Mouse (Mus musculus) liver, embryonic 14.5 days (tissue): ENCODE results near the gene Tox2. TPM values are rescaled to one million over a fixed set of nuclear protein-coding genes. Genes with fewer than 3 reads are reported as not detected.

Source experiments
- ATAC-seq: fragments of 200-750 bp; cut with Nextera tagmentation; 2 replicates; pipeline ENCODE4 v1.8.0; 2017; ENCODE audit warnings: moderate number of reproducible peaks, mild to moderate bottlenecking, moderate library complexity; ENCODE audit not compliant: insufficient read depth
- DNase-seq, 3 experiments: peaks; one replicate each; pipeline ENCODE4 v3.0.0-alpha.2; 2012 to 2013; ENCODE audit warnings: low read depth in 3 of 3, low spot score in 3 of 3
- H3K27ac ChIP-seq: fragments of 300-500 bp; sonication (generic); 2 replicates; pipeline ENCODE4 v1.5.1; 2014; ENCODE audit warnings: moderate library complexity, mild to moderate bottlenecking, control low read depth, inconsistent platforms
- H3K27me3 ChIP-seq: fragments of 300-500 bp; sonication (generic); 2 replicates; pipeline ENCODE4 v1.6.1; 2014; ENCODE audit warnings: mild to moderate bottlenecking, low read length, moderate library complexity; ENCODE audit not compliant: control insufficient read depth, insufficient read depth
- H3K36me3 ChIP-seq: fragments of 300-500 bp; sonication (generic); replicated peaks from 2 replicates; pipeline ENCODE4 v1.6.1; 2014; ENCODE audit warnings: low read depth; ENCODE audit not compliant: control insufficient read depth, insufficient read depth
- H3K4me1 ChIP-seq, 2 experiments: fragments of 200-500 bp in 1 of 2; fragments of 300-500 bp in 1 of 2; sonication (generic) in 1 of 2; replicated peaks; 2 replicates each; pipeline ENCODE4 v1.6.1; 2012 to 2014; ENCODE audit warnings: antibody characterized with exemption in 1 of 2, inconsistent platforms in 1 of 2, low read length in 1 of 2; ENCODE audit not compliant: control insufficient read depth in 2 of 2, insufficient read depth in 2 of 2
- H3K4me2 ChIP-seq: fragments of 300-500 bp; sonication (generic); 2 replicates; pipeline ENCODE4 v1.6.1; 2014; ENCODE audit warnings: low read depth, mild to moderate bottlenecking, control low read depth, moderate library complexity
- H3K4me3 ChIP-seq, 2 experiments: fragments of 200-500 bp in 1 of 2; fragments of 300-500 bp in 1 of 2; sonication (generic) in 1 of 2; 2 replicates each; pipeline ENCODE4 v1.5.1; 2012 to 2014; ENCODE audit warnings: low read depth in 2 of 2, low read length in 2 of 2, mild to moderate bottlenecking in 2 of 2, control low read depth in 1 of 2, inconsistent platforms in 1 of 2, moderate library complexity in 1 of 2; ENCODE audit not compliant: insufficient read depth in 1 of 2
- H3K9ac ChIP-seq: fragments of 300-500 bp; sonication (generic); replicated peaks from 2 replicates; pipeline ENCODE4 v1.6.1; 2014; ENCODE audit warnings: mild to moderate bottlenecking, control low read depth, moderate library complexity
- H3K9me3 ChIP-seq: fragments of 300-500 bp; sonication (generic); 2 replicates; pipeline ENCODE4 v1.6.1; 2016; ENCODE audit warnings: low read length, mixed read lengths; ENCODE audit not compliant: control insufficient read depth
- CTCF ChIP-seq: IDR thresholded peaks from 2 replicates; pipeline ENCODE4 v1.5.1; 2016; ENCODE audit warnings: antibody characterized with exemption, low read depth, control low read depth
- EP300 ChIP-seq: IDR thresholded peaks from 2 replicates; pipeline ENCODE4 v1.6.1; 2016; ENCODE audit warnings: antibody characterized with exemption, low read depth
- WGBS: fragments of 180-500 bp; shearing (Covaris S2); extraction: QIAGEN DNeasy Blood & Tissue Kit; methylation state at CpG from one replicate; pipeline ENCODE4 v1.1.7; 2014; ENCODE audit not compliant: insufficient replicate concordance; 5-methylcytosine and 5-hydroxymethylcytosine counted together
- polyA plus RNA-seq, 2 experiments: library from polyadenylated mRNA; depleted of rRNA in 1 of 2; stranded (reverse) in 1 of 2; unstranded in 1 of 2; fragments of >200 nt; fragmentation: Nextera tagmentation in 1 of 2; extraction: Ambion mirVana in 1 of 2; gene quantifications; 2 replicates each; pipeline versions ENCODE4 v1.2.1 to v1.2.3; 2012 to 2014

The Tox2 gene
- polyA plus RNA-seq, 2 experiments: 0.25 to 0.71 TPM

DNA sequence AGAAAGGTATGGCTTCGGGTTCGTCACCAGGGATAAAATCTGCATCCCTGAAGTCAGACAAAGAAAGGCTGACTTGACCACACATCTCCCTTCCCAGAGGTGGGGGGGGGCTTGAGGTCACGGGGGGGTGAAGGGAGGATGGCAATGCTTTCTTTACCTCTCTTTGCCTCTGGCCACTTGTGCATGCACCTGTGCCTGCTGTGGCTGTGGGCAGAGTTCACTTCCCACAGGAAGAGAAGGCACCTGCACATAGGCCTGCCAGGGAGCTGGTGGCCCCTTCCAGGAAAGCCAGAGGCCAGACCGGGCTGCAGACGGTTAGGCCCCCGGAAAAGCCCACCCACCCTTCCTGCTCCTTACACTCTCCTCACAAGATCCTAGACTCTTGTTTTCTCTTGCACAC is 128.5 kb downstream of the Tox2 start:
- ATAC-seq: no peak
- 57% methylated on average over 6 of the region's 6 CpGs for WGBS
- DNase-seq: no peak
- H3K9me3 ChIP-seq: no peaks in the 10 kb centered on the region
- no peaks in the 10 kb centered on the region for H3K36me3 ChIP-seq
- no peak overlapping the region for H3K27ac ChIP-seq
- no peak overlapping the region for H3K9ac ChIP-seq
- no peaks in the 10 kb centered on the region for H3K4me1 ChIP-seq
- H3K4me3 ChIP-seq: no peak overlapping the region
- no peaks in the 10 kb centered on the region for H3K27me3 ChIP-seq
- TF ChIP-seq CTCF (no peak), EP300 (no peak)
- H3K4me2 ChIP-seq: no peak overlapping the region

DNA sequence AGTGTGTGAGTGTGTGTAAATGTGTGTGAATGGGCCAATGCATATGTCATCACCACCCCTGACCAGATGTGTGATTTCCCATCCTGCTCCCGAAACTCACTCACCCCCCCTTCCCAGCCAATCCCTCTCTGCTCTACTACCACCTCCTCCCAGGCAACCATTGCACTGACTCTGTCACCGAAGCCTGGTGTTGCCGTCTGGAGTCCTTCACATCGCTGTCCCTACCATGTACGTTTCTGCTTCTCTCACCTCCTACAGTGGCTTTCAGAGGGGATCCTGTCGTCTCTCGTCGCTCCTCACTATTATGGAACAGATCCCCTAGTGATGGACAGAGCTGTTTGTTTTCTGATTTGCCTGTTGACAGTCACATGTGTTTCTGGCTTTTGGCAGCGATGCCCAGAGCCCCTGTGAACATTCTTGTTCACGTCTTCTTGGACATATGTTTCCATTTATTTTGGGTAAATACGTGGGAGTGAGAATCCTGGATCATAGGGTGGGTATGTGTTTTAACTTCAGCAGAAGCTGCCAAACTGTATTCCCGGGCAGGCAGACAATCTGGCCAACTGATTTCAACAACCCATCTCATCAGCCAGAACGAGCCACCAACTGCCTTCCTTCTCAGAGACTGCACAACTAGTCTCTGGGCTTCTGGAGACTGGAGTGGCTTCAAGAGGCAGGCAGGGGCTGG is 129.6 kb downstream of the Tox2 start:
- no peak for TF ChIP-seq CTCF
- no peak for TF ChIP-seq EP300
- Histone ChIP-seq H3K4me2 (no peak overlapping the region), H3K9me3 (no peaks in the 10 kb centered on the region), H3K4me1 (no peaks in the 10 kb centered on the region), H3K27me3 (no peaks in the 10 kb centered on the region), H3K4me3 (no peak overlapping the region), H3K36me3 (no peaks in the 10 kb centered on the region), H3K9ac (no peak overlapping the region), H3K27ac (no peak overlapping the region)
- 61% methylated on average over 13 of the region's 13 CpGs for WGBS
- no peak for DNase-seq
- no peak for ATAC-seq

DNA sequence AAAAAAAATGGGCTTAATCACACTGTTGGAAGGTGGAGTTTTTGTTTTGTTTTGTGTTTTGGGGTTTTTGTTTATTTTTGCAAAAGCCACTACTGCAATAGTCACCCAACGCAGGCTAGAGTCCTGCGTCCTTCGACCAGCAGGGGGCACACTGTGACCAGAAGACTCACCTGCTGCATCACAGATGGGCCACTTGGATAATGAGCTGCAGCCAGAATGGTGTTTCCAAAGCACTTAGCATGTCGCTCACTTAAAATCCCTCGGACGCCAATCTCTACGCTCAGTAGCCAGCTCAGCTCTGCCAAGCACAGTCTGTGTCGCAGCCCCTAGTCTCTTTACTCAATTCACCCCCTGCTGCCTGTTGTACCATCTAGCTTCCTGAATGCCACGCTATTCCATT is 137.3 kb downstream of the Tox2 start:
- Histone ChIP-seq H3K36me3 (no peaks in the 10 kb centered on the region), H3K4me1 (no peaks in the 10 kb centered on the region), H3K4me2 (no peak overlapping the region), H3K27me3 (peaks cover 28% of the 10 kb centered on the region), H3K9ac (no peak overlapping the region), H3K9me3 (no peaks in the 10 kb centered on the region), H3K27ac (no peak overlapping the region), H3K4me3 (no peak overlapping the region)
- WGBS: 24% methylated on average over 9 of the region's 9 CpGs
- TF ChIP-seq CTCF (peak; percentile 93), EP300 (no peak)
- DNase-seq: peak in 2 of 3 experiments; percentile 37 to 52
- ATAC-seq: peak; percentile 49; the same call in 1 of the 2 replicates

DNA sequence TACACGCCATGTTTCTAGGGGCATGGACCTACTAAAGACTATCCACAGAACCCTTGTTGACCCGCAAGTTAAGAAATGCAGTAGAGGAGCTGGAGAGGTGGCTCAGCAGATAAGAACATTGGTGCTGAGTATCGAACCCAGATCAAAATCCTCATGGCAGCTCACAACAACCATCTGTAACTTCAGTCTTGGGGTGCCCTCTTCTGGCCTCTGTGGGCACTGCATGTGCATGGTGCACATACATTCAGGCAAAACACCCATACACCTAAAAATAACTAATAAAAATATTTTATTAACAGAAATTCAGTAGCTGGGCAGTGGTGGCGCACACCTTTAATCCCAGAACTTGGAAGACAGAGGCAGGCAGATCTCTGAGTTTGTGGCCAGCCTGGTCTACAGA is 140.7 kb downstream of the Tox2 start:
- no peak for ATAC-seq
- TF ChIP-seq CTCF (peak; percentile 73), EP300 (no peak)
- WGBS: 64% methylated on average over 4 of the region's 4 CpGs
- Histone ChIP-seq H3K9ac (no peak overlapping the region), H3K4me2 (no peak overlapping the region), H3K36me3 (no peaks in the 10 kb centered on the region), H3K9me3 (no peaks in the 10 kb centered on the region), H3K27ac (no peak overlapping the region), H3K27me3 (peaks cover 18% of the 10 kb centered on the region), H3K4me3 (no peak overlapping the region), H3K4me1 (no peaks in the 10 kb centered on the region)
- no peak for DNase-seq

DNA sequence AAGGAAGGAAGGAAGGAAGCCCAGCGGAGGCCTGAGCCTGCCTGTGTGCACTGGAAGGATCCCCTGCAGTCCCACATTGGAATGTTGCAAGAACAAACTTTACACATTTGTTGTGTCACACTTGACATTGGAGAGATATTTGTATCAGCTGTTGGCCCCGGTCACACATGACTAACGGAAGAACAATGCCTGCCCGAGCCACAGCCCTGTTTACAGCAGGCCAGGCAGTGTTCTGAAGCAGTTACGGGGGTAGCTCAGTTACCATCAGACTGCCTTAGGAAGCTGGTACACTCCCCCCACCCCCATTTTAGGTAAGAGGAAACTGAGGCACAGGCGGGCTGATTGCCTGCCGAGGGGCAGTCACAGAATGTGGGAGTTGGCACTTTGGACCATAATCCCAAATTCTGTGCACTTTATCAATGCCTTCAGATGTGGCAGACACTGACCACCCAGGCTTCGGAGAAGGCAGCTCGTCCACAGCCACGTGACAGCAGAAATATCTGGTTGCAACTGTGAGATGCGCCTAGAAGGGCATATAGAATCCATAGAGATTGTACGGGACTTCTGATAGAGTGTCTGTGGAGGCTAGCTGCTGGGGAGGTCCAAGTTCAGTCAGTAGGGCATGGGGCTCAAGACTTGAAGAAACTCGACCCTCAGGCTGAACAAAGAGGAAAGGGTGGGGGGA is 142.2 kb downstream of the Tox2 start:
- Histone ChIP-seq H3K36me3 (no peaks in the 10 kb centered on the region), H3K4me3 (no peak overlapping the region), H3K27me3 (peaks cover 4% of the 10 kb centered on the region; the same call in 1 of the 2 replicates), H3K27ac (no peak overlapping the region), H3K9ac (no peak overlapping the region), H3K9me3 (no peaks in the 10 kb centered on the region), H3K4me2 (no peak overlapping the region), H3K4me1 (peaks cover 1 to 7% of the 10 kb centered on the region in 2 experiments)
- 62% methylated on average over 13 of the region's 13 CpGs for WGBS
- no peak for TF ChIP-seq EP300
- no peak for TF ChIP-seq CTCF
- ATAC-seq: no peak
- DNase-seq: no peak
